Mouse (Mus musculus): ENCODE data around the gene Gpd1.
"Not testable (repeated sequence)": the region's sequence is repeated elsewhere in the genome, so short reads cannot be mapped to it uniquely, and the experiment has no call there.

Gene Gpd1

GRCm38 (mm10) chr15:99771601-99772276, 54.4 kb downstream of the Gpd1 start:
- DNase-seq (ENCODE audit: low read depth, low spot score), result peak; percentile 33

DNA sequence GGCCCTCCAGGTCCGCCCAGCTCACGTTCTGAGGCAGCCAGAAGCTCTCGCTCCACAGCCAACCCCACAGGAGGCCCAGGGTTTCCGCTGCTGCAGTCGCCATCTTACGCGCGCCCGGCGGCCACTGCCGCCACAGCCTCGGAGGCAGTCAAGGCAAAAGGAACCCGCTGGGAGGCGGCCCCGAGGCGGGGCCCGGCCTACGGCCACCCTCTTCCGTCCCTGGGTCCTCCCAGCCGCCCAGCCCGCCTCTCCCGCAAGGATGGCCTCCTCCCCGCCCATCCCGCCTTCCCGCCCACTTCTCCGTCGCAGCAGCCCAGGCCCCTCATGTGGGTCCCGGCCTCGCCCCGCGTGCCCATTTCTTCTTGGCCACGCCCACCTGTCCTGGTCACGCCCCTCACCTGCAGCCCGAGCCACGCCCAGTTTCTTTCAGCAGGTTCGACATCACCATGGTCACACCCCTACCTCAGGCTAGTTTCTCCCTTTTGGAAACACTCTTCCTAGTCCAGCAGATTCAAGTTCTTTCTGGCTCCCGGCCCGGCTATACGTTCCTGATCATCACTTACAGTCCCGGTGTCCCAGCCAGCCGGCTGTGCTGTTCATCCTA, 55.1 kb downstream of the Gpd1 start:
- DNase-seq (ENCODE audit: low read depth, low spot score), result peak; percentile 85

DNA sequence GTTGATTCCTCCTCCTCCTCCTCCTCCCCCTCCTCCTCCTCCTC, 55.4 kb downstream of the Gpd1 start, which contains the start of gene Cers5:
Gene Cers5 (minus strand): TSS at position 5 of the 44 bp plus-strand sequence.
- not testable (repeated sequence) for DNase-seq (ENCODE audit: low read depth, low spot score)

- no peak for DNase-seq (ENCODE audit: low read depth, low spot score)
These were observed 55.6 kb downstream of the Gpd1 start for GRCm38 (mm10) chr15:99772925-99773324.

All from mesoderm, embryonic 11.5 days (tissue).